Mouse (Mus musculus): ENCODE data around the gene Zbtb12.

The Zbtb12 gene

GRCm38 (mm10) chr17:34884704-34885103 lies 5.4 kb downstream of the Zbtb12 start:
- H3K27me3 ChIP-seq (ENCODE audit: insufficient read depth, low read length), result peaks cover 6% of the 10 kb centered on the region
- no peak overlapping the region for H3K4me3 ChIP-seq (replicated peaks; ENCODE audit: low read length)
- no peaks in the 10 kb centered on the region for H3K36me3 ChIP-seq (ENCODE audit: insufficient read depth, low read length)
- peaks cover 29% of the 10 kb centered on the region for H3K4me1 ChIP-seq (replicated peaks; ENCODE audit: low read depth, low read length)
- no peak for TF ChIP-seq CTCF (conservative IDR thresholded peaks at IDR 0.05; ENCODE audit: low read length)
- TF ChIP-seq NANOG (IDR thresholded peaks at IDR 0.05; ENCODE audit: borderline replicate concordance, low read length), result no peak
- TF ChIP-seq POU5F1 (IDR thresholded peaks at IDR 0.05; ENCODE audit: borderline replicate concordance, low read length), result no peak
- H3K9me3 ChIP-seq (ENCODE audit: low read length), result no peaks in the 10 kb centered on the region

- H3K9me3 ChIP-seq (ENCODE audit: low read length), result no peaks in the 10 kb centered on the region
- TF ChIP-seq CTCF (conservative IDR thresholded peaks at IDR 0.05; ENCODE audit: low read length) (no peak), NANOG (IDR thresholded peaks at IDR 0.05; ENCODE audit: borderline replicate concordance, low read length) (no peak), POU5F1 (IDR thresholded peaks at IDR 0.05; ENCODE audit: borderline replicate concordance, low read length) (no peak)
- peaks cover 29% of the 10 kb centered on the region for H3K4me1 ChIP-seq (replicated peaks; ENCODE audit: low read depth, low read length)
- no peaks in the 10 kb centered on the region for H3K36me3 ChIP-seq (ENCODE audit: insufficient read depth, low read length)
- H3K27me3 ChIP-seq (ENCODE audit: insufficient read depth, low read length), result peaks cover 6% of the 10 kb centered on the region
- no peak overlapping the region for H3K4me3 ChIP-seq (replicated peaks; ENCODE audit: low read length)
Observed at GRCm38 (mm10) chr17:34885615-34886014, 6.3 kb downstream of the Zbtb12 start.

GRCm38 (mm10) chr17:34887942-34888341 lies 8.7 kb downstream of the Zbtb12 start:
- TF ChIP-seq NANOG (IDR thresholded peaks at IDR 0.05; ENCODE audit: borderline replicate concordance, low read length), result no peak
- TF ChIP-seq CTCF (conservative IDR thresholded peaks at IDR 0.05; ENCODE audit: low read length), result no peak
- TF ChIP-seq POU5F1 (IDR thresholded peaks at IDR 0.05; ENCODE audit: borderline replicate concordance, low read length), result no peak
- Histone ChIP-seq H3K27me3 (ENCODE audit: insufficient read depth, low read length) (no peaks in the 10 kb centered on the region; the same call in 1 of the 2 replicates), H3K9me3 (ENCODE audit: low read length) (no peaks in the 10 kb centered on the region), H3K4me3 (replicated peaks; ENCODE audit: low read length) (no peak overlapping the region), H3K36me3 (ENCODE audit: insufficient read depth, low read length) (no peaks in the 10 kb centered on the region), H3K4me1 (replicated peaks; ENCODE audit: low read depth, low read length) (peaks cover 39% of the 10 kb centered on the region)

GRCm38 (mm10) chr17:34890074-34890743 lies 10.9 kb downstream of the Zbtb12 start:
- peak overlapping the region; percentile 48 for H3K4me3 ChIP-seq (replicated peaks; ENCODE audit: low read length)
- no peak for TF ChIP-seq NANOG (IDR thresholded peaks at IDR 0.05; ENCODE audit: borderline replicate concordance, low read length)
- TF ChIP-seq POU5F1 (IDR thresholded peaks at IDR 0.05; ENCODE audit: borderline replicate concordance, low read length), result no peak
- TF ChIP-seq CTCF (conservative IDR thresholded peaks at IDR 0.05; ENCODE audit: low read length), result no peak
- no peaks in the 10 kb centered on the region for H3K9me3 ChIP-seq (ENCODE audit: low read length)
- H3K4me1 ChIP-seq (replicated peaks; ENCODE audit: low read depth, low read length), result peaks cover 40% of the 10 kb centered on the region
- H3K36me3 ChIP-seq (ENCODE audit: insufficient read depth, low read length), result no peaks in the 10 kb centered on the region
- H3K27me3 ChIP-seq (ENCODE audit: insufficient read depth, low read length), result no peaks in the 10 kb centered on the region

GRCm38 (mm10) chr17:34891377-34891776 lies 12.1 kb downstream of the Zbtb12 start:
- no peak for TF ChIP-seq NANOG (IDR thresholded peaks at IDR 0.05; ENCODE audit: borderline replicate concordance, low read length)
- TF ChIP-seq CTCF (conservative IDR thresholded peaks at IDR 0.05; ENCODE audit: low read length), result peak; percentile 60
- no peak for TF ChIP-seq POU5F1 (IDR thresholded peaks at IDR 0.05; ENCODE audit: borderline replicate concordance, low read length)
- Histone ChIP-seq H3K27me3 (ENCODE audit: insufficient read depth, low read length) (0 out of 2 replicates have a peak, but pooled peaks cover 4% of the 10 kb centered on the region), H3K9me3 (ENCODE audit: low read length) (no peaks in the 10 kb centered on the region), H3K4me3 (replicated peaks; ENCODE audit: low read length) (no peak overlapping the region), H3K4me1 (replicated peaks; ENCODE audit: low read depth, low read length) (peaks cover 52% of the 10 kb centered on the region), H3K36me3 (ENCODE audit: insufficient read depth, low read length) (peaks cover 9% of the 10 kb centered on the region; the same call in 1 of the 2 replicates)

GRCm38 (mm10) chr17:34893072-34893824 lies 14.0 kb downstream of the Zbtb12 start:
- H3K4me1 ChIP-seq (replicated peaks; ENCODE audit: low read depth, low read length), result peaks cover 66% of the 10 kb centered on the region
- TF ChIP-seq POU5F1 (IDR thresholded peaks at IDR 0.05; ENCODE audit: borderline replicate concordance, low read length) (no peak), NANOG (IDR thresholded peaks at IDR 0.05; ENCODE audit: borderline replicate concordance, low read length) (no peak), CTCF (conservative IDR thresholded peaks at IDR 0.05; ENCODE audit: low read length) (no peak)
- H3K9me3 ChIP-seq (ENCODE audit: low read length), result no peaks in the 10 kb centered on the region
- H3K27me3 ChIP-seq (ENCODE audit: insufficient read depth, low read length), result 0 out of 2 replicates have a peak, but pooled peaks cover 4% of the 10 kb centered on the region
- peaks cover 9% of the 10 kb centered on the region; the same call in 1 of the 2 replicates for H3K36me3 ChIP-seq (ENCODE audit: insufficient read depth, low read length)
- peak overlapping the region; percentile 86 for H3K4me3 ChIP-seq (replicated peaks; ENCODE audit: low read length)

GRCm38 (mm10) chr17:34894074-34894597 lies 14.9 kb downstream of the Zbtb12 start:
- Histone ChIP-seq H3K9me3 (ENCODE audit: low read length) (no peaks in the 10 kb centered on the region), H3K4me3 (replicated peaks; ENCODE audit: low read length) (peak overlapping the region; percentile 86), H3K36me3 (ENCODE audit: insufficient read depth, low read length) (peaks cover 9% of the 10 kb centered on the region; the same call in 1 of the 2 replicates), H3K27me3 (ENCODE audit: insufficient read depth, low read length) (0 out of 2 replicates have a peak, but pooled peaks cover 4% of the 10 kb centered on the region), H3K4me1 (replicated peaks; ENCODE audit: low read depth, low read length) (peaks cover 66% of the 10 kb centered on the region)
- TF ChIP-seq POU5F1 (IDR thresholded peaks at IDR 0.05; ENCODE audit: borderline replicate concordance, low read length), result no peak
- no peak for TF ChIP-seq CTCF (conservative IDR thresholded peaks at IDR 0.05; ENCODE audit: low read length)
- no peak for TF ChIP-seq NANOG (IDR thresholded peaks at IDR 0.05; ENCODE audit: borderline replicate concordance, low read length)
